Mouse (Mus musculus): ENCODE data around the gene Krtap5-3.

GRCm38 (mm10) chr7:142211559-142211958 lies 10.4 kb downstream of the Krtap5-3 start, which contains the start of gene Gm7579:
- TF ChIP-seq CTCF (IDR thresholded peaks at IDR 0.05; ENCODE audit: low read depth): no peak
- no peak for TF ChIP-seq EP300 (IDR thresholded peaks at IDR 0.05; ENCODE audit: low read depth)
